Mouse (Mus musculus) liver, embryonic 11.5 days (tissue): Measurements from ENCODE around the gene Tmem205. TPM values are rescaled to one million over a fixed set of nuclear protein-coding genes. Genes with fewer than 3 reads are reported as not detected.
A peak's percentile ranks its signal among the peaks of the same experiment; 100 is the strongest.

Experiments used
- ATAC-seq: fragments of 200-750 bp; cut with Nextera tagmentation; replicated peaks from 2 replicates; pipeline ENCODE4 v1.8.0; 2017; ENCODE audit warnings: moderate number of reproducible peaks, mild to moderate bottlenecking, moderate TSS enrichment, moderate library complexity; ENCODE audit not compliant: low FRiP score
- DNase-seq: peaks from one replicate; pipeline ENCODE4 v3.0.0-alpha.2; 2017; ENCODE audit warnings: low spot score
- H3K27ac ChIP-seq: fragments of 300-500 bp; sonication (generic); 2 replicates; pipeline ENCODE4 v1.5.1; 2014; ENCODE audit warnings: mild to moderate bottlenecking, low read depth, low read length, control low read depth
- H3K27me3 ChIP-seq: fragments of 300-500 bp; sonication (generic); replicated peaks from 2 replicates; pipeline ENCODE4 v1.6.1; 2014; ENCODE audit warnings: low read length, mixed read lengths; ENCODE audit not compliant: control insufficient read depth, insufficient read depth
- H3K36me3 ChIP-seq: fragments of 300-500 bp; sonication (generic); 2 replicates; pipeline ENCODE4 v1.6.1; 2014; ENCODE audit warnings: mild to moderate bottlenecking, low read length, moderate library complexity, mixed read lengths; ENCODE audit not compliant: control insufficient read depth, insufficient read depth
- H3K4me1 ChIP-seq: fragments of 300-500 bp; sonication (generic); replicated peaks from 2 replicates; pipeline ENCODE4 v1.6.1; 2014; ENCODE audit warnings: low read length, mixed read lengths; ENCODE audit not compliant: control insufficient read depth, insufficient read depth
- H3K4me2 ChIP-seq: fragments of 300-500 bp; sonication (generic); 2 replicates; pipeline ENCODE4 v1.6.1; 2014; ENCODE audit warnings: mild to moderate bottlenecking, control low read depth, moderate library complexity
- H3K4me3 ChIP-seq: fragments of 300-500 bp; sonication (generic); 2 replicates; pipeline ENCODE4 v1.5.1; 2014; ENCODE audit warnings: low read depth, low read length, control low read depth
- H3K9ac ChIP-seq: fragments of 300-500 bp; sonication (generic); 2 replicates; pipeline ENCODE4 v1.6.1; 2014; ENCODE audit warnings: low read depth, low read length, control low read depth
- H3K9me3 ChIP-seq: fragments of 300-500 bp; sonication (generic); 2 replicates; pipeline ENCODE4 v1.6.1; 2016; ENCODE audit warnings: low read length, inconsistent platforms, mixed read lengths; ENCODE audit not compliant: control insufficient read depth
- WGBS: fragments of 180-500 bp; shearing (Covaris S2); extraction: QIAGEN DNeasy Blood & Tissue Kit; methylation state at CpG from one replicate; pipeline ENCODE4 v1.1.7; 2014; 5-methylcytosine and 5-hydroxymethylcytosine counted together
- polyA plus RNA-seq: library from polyadenylated mRNA; unstranded; fragments of >200 nt; fragmentation: Nextera tagmentation; extraction: Ambion mirVana; gene quantifications from 2 replicates; pipeline ENCODE4 v1.2.1, GENCODE M21; 2014

Tmem205 gene
- polyA plus RNA-seq, 1 experiment from 2014 or later: 45.0 TPM

- no peak for DNase-seq
- H3K4me2 ChIP-seq: no peak overlapping the region
- no peak overlapping the region for H3K27ac ChIP-seq
- H3K9ac ChIP-seq: no peak overlapping the region
- peaks cover 13% of the 10 kb centered on the region for H3K4me1 ChIP-seq
- no peak overlapping the region for H3K4me3 ChIP-seq
- H3K9me3 ChIP-seq: no peaks in the 10 kb centered on the region
- 82% methylated on average over 3 of the region's 3 CpGs for WGBS
- peaks cover 10% of the 10 kb centered on the region for H3K27me3 ChIP-seq
- H3K36me3 ChIP-seq: no peaks in the 10 kb centered on the region
- no peak for ATAC-seq
These were observed 24.6 kb upstream of the Tmem205 start for GRCm38 (mm10) chr9:21951977-21952376.

- H3K36me3 ChIP-seq: no peaks in the 10 kb centered on the region
- peak; percentile 79 for DNase-seq
- H3K4me1 ChIP-seq: peaks cover 13% of the 10 kb centered on the region
- H3K27ac ChIP-seq: no peak overlapping the region
- peaks cover 13% of the 10 kb centered on the region for H3K27me3 ChIP-seq
- H3K4me3 ChIP-seq: no peak overlapping the region
- no peak for ATAC-seq
- no peak overlapping the region for H3K4me2 ChIP-seq
- H3K9me3 ChIP-seq: no peaks in the 10 kb centered on the region
- no peak overlapping the region for H3K9ac ChIP-seq
- WGBS: 14% methylated on average over 11 of the region's 11 CpGs
These were observed 23.0 kb upstream of the Tmem205 start for GRCm38 (mm10) chr9:21950322-21950721.

- H3K4me1 ChIP-seq: peaks cover 13% of the 10 kb centered on the region
- H3K27me3 ChIP-seq: peaks cover 16% of the 10 kb centered on the region
- no peaks in the 10 kb centered on the region for H3K9me3 ChIP-seq
- H3K4me2 ChIP-seq: no peak overlapping the region
- DNase-seq (no peak), ATAC-seq (no peak)
- no peak overlapping the region for H3K4me3 ChIP-seq
- 58% methylated on average over 6 of the region's 6 CpGs for WGBS
- H3K27ac ChIP-seq: no peak overlapping the region
- H3K36me3 ChIP-seq: no peaks in the 10 kb centered on the region
- H3K9ac ChIP-seq: no peak overlapping the region
These were observed 21.4 kb upstream of the Tmem205 start for GRCm38 (mm10) chr9:21948790-21949189.

- H3K27me3 ChIP-seq: peaks cover 21% of the 10 kb centered on the region
- 44% methylated on average over 8 of the region's 8 CpGs for WGBS
- ATAC-seq: no peak
These were observed 20.8 kb upstream of the Tmem205 start for GRCm38 (mm10) chr9:21948146-21948545.

GRCm38 (mm10) chr9:21947540-21948130 lies 20.3 kb upstream of the Tmem205 start:
- H3K4me3 ChIP-seq: peak overlapping the region; percentile 26; the same call in 1 of the 2 replicates
- H3K36me3 ChIP-seq: no peaks in the 10 kb centered on the region
- H3K9me3 ChIP-seq: no peaks in the 10 kb centered on the region
- no peak overlapping the region for H3K9ac ChIP-seq
- DNase-seq (peak; percentile 61), ATAC-seq (peak; percentile 62)
- H3K27ac ChIP-seq: no peak overlapping the region
- H3K27me3 ChIP-seq: peaks cover 21% of the 10 kb centered on the region
- H3K4me2 ChIP-seq: peak overlapping the region; percentile 64
- H3K4me1 ChIP-seq: peaks cover 13% of the 10 kb centered on the region
- 5% methylated on average over 26 of the region's 28 CpGs for WGBS

More at GRCm38 (mm10) chr9:21948146-21948545, 20.8 kb upstream of the Tmem205 start:
- DNase-seq: no peak
- Histone ChIP-seq H3K4me3 (no peak overlapping the region), H3K4me1 (peaks cover 13% of the 10 kb centered on the region), H3K9me3 (no peaks in the 10 kb centered on the region), H3K4me2 (peak overlapping the region; percentile 64), H3K27ac (no peak overlapping the region), H3K36me3 (no peaks in the 10 kb centered on the region), H3K9ac (no peak overlapping the region)

GRCm38 (mm10) chr9:21944267-21944666 lies 16.9 kb upstream of the Tmem205 start:
- peak overlapping the region; percentile 43 for H3K4me2 ChIP-seq
- H3K27ac ChIP-seq: no peak overlapping the region
- H3K36me3 ChIP-seq: no peaks in the 10 kb centered on the region
- DNase-seq (no peak), ATAC-seq (no peak)
- H3K9ac ChIP-seq: no peak overlapping the region
- 17% methylated on average over 23 of the region's 23 CpGs for WGBS
- peaks cover 13% of the 10 kb centered on the region for H3K4me1 ChIP-seq
- H3K27me3 ChIP-seq: peaks cover 20% of the 10 kb centered on the region
- H3K9me3 ChIP-seq: no peaks in the 10 kb centered on the region
- no peak overlapping the region for H3K4me3 ChIP-seq

GRCm38 (mm10) chr9:21943638-21944037 lies 16.3 kb upstream of the Tmem205 start:
- H3K4me1 ChIP-seq: peaks cover 13% of the 10 kb centered on the region
- no peak for DNase-seq
- 38% methylated on average over 12 of the region's 12 CpGs for WGBS
- H3K27me3 ChIP-seq: peaks cover 19% of the 10 kb centered on the region
- no peaks in the 10 kb centered on the region for H3K36me3 ChIP-seq
- no peak overlapping the region for H3K9ac ChIP-seq
- no peak overlapping the region for H3K27ac ChIP-seq
- no peak for ATAC-seq
- H3K4me3 ChIP-seq: no peak overlapping the region
- H3K4me2 ChIP-seq: no peak overlapping the region
- no peaks in the 10 kb centered on the region for H3K9me3 ChIP-seq

GRCm38 (mm10) chr9:21943046-21943445 lies 15.7 kb upstream of the Tmem205 start:
- H3K4me2 ChIP-seq: no peak overlapping the region
- H3K27ac ChIP-seq: no peak overlapping the region
- H3K4me1 ChIP-seq: peaks cover 13% of the 10 kb centered on the region
- H3K27me3 ChIP-seq: peaks cover 16% of the 10 kb centered on the region
- 66% methylated on average over 12 of the region's 12 CpGs for WGBS
- H3K36me3 ChIP-seq: no peaks in the 10 kb centered on the region
- no peaks in the 10 kb centered on the region for H3K9me3 ChIP-seq
- ATAC-seq (no peak), DNase-seq (no peak)
- no peak overlapping the region for H3K4me3 ChIP-seq
- H3K9ac ChIP-seq: no peak overlapping the region

- DNase-seq: no peak
- WGBS: 77% methylated on average over 4 of the region's 4 CpGs
These were observed 11.0 kb upstream of the Tmem205 start for GRCm38 (mm10) chr9:21938234-21938855.

More at GRCm38 (mm10) chr9:21938234-21938855, 11.0 kb upstream of the Tmem205 start:
- H3K36me3 ChIP-seq: no peaks in the 10 kb centered on the region
- H3K4me2 ChIP-seq: no peak overlapping the region
- H3K27me3 ChIP-seq: peaks cover under 1% of the 10 kb centered on the region; the same call in 1 of the 2 replicates
- no peak overlapping the region for H3K9ac ChIP-seq
- no peak overlapping the region for H3K27ac ChIP-seq
- no peaks in the 10 kb centered on the region for H3K9me3 ChIP-seq
- no peak for ATAC-seq
- H3K4me3 ChIP-seq: no peak overlapping the region
- peaks cover 10% of the 10 kb centered on the region for H3K4me1 ChIP-seq
